24 mouse cellular contexts compared by ENCODE assay signal in genomic region chr6:100107066-100107465, GRCm38 (mm10).
A peak's percentile ranks its signal among the peaks of the same experiment; 100 is the strongest.
DNase-seq lines count a peak whose midpoint lies in the region; ATAC-seq and TF ChIP-seq lines count a peak whose summit lies in the region.
"Had no signal": no experiment of that assay in that cellular context is flagged by ENCODE, and none has a peak within 500 bp of the region (broad histone marks: within the 10 kb centered on the region; RNA-seq: fewer than 3 reads in every experiment).

No protein-coding gene starts in this region.

- 78% methylated on average over 5 of the region's 5 CpGs for WGBS in heart, embryonic 10.5 days
- WGBS in liver, adult 2 months, result 27% methylated on average over 5 of the region's 5 CpGs
- 64% methylated on average over 5 of the region's 5 CpGs for WGBS in liver, postnatal 0 days (ENCODE audit: insufficient replicate concordance)
- 81% methylated on average over 5 of the region's 5 CpGs for WGBS in liver, embryonic 11.5 days

- DNase-seq in heart, embryonic 10.5 days (ENCODE audit: low spot score), result no peak
- no peak for DNase-seq in heart, postnatal 25 days (ENCODE audit: low spot score)
- peak; percentile 29 for DNase-seq in liver, adult 2 months (ENCODE audit: extremely low read depth, low read depth, low spot score)
- DNase-seq in liver, result no peak
- DNase-seq in liver, postnatal 0 days, result no peak
- no peak for DNase-seq in liver, embryonic 11.5 days (ENCODE audit: low spot score)
- DNase-seq: adrenal gland, adult 8-10 months; adrenal gland, postnatal 14 days; adrenal gland, postnatal 36 days; B cell, adult 2 months; cerebellum, adult 11-12 months; cerebellum, adult 2 months; cerebellum, adult 9-10 months; cerebellum, postnatal 10 days; cerebellum, postnatal 25 days had no signal

- no peak overlapping the region for H3K9ac ChIP-seq in liver, adult 2 months (ENCODE audit: low read depth, low read length)
- H3K9ac ChIP-seq in liver, postnatal 0 days (replicated peaks), result no peak overlapping the region; the same call in 1 of the 2 replicates
- no peak overlapping the region for H3K9ac ChIP-seq in liver, embryonic 11.5 days (ENCODE audit: low read depth, low read length)
- H3K9ac ChIP-seq: embryonic facial prominence, embryonic 12.5 days; forebrain, embryonic 13.5 days; forebrain, embryonic 15.5 days had no signal

- peak; percentile 90 for ATAC-seq in liver, postnatal 0 days
- ATAC-seq in liver, embryonic 11.5 days (replicated peaks; ENCODE audit: low FRiP score), result no peak
- ATAC-seq: activated CD4-positive, CD25-positive, alpha-beta regulatory T cell, adult 4 months; CD4-positive, CD25-positive, alpha-beta regulatory T cell, adult 4 months; forebrain, embryonic 13.5 days; forebrain, embryonic 15.5 days; Patski had no signal

- peaks cover 39% of the 10 kb centered on the region for H3K4me1 ChIP-seq in heart, embryonic 10.5 days
- H3K4me1 ChIP-seq in liver, adult 2 months (ENCODE audit: control insufficient read depth, insufficient read depth, low read length), result peaks cover 3% of the 10 kb centered on the region; the same call in 1 of the 2 replicates
- peaks cover 12% of the 10 kb centered on the region for H3K4me1 ChIP-seq in liver, postnatal 0 days (ENCODE audit: insufficient read depth)
- H3K4me1 ChIP-seq in liver, embryonic 11.5 days (replicated peaks; ENCODE audit: control insufficient read depth, insufficient read depth, low read length), result peaks cover 12% of the 10 kb centered on the region
- H3K4me1 ChIP-seq: embryonic facial prominence, embryonic 12.5 days had no signal

- TF ChIP-seq CTCF in liver, adult 2 months (IDR thresholded peaks at IDR 0.05; ENCODE audit: low read depth, low read length), result no peak
- TF ChIP-seq CTCF in liver, postnatal 0 days (IDR thresholded peaks at IDR 0.05; ENCODE audit: low read depth), result no peak

- H3K79me2 ChIP-seq in liver, adult 2 months (ENCODE audit: control insufficient read depth, insufficient read depth, low read length), result no peaks in the 10 kb centered on the region

- intact Hi-C loops in heart, postnatal 25 days (cut with DNase I), result no loop called here

- no peaks in the 10 kb centered on the region for H3K36me3 ChIP-seq in heart, embryonic 10.5 days
- H3K36me3 ChIP-seq in liver, adult 2 months (ENCODE audit: control insufficient read depth, insufficient read depth, low read length), result no peaks in the 10 kb centered on the region
- H3K36me3 ChIP-seq in liver, postnatal 0 days (replicated peaks; ENCODE audit: insufficient read depth, low read length), result no peaks in the 10 kb centered on the region
- H3K36me3 ChIP-seq in liver, embryonic 11.5 days (ENCODE audit: control insufficient read depth, insufficient read depth, low read length), result no peaks in the 10 kb centered on the region
- H3K36me3 ChIP-seq: embryonic facial prominence, embryonic 10.5 days; embryonic facial prominence, embryonic 12.5 days; forebrain, embryonic 15.5 days; G1E had no signal

- H3K4me2 ChIP-seq in liver, postnatal 0 days (ENCODE audit: low read depth, low read length), result no peak overlapping the region
- H3K4me2 ChIP-seq in liver, embryonic 11.5 days, result no peak overlapping the region
- H3K4me2 ChIP-seq: embryonic facial prominence, embryonic 12.5 days; forebrain, embryonic 13.5 days; forebrain, embryonic 15.5 days had no signal

- TF ChIP-seq POLR2A in liver, adult 2 months (IDR thresholded peaks at IDR 0.05; ENCODE audit: extremely low read depth, insufficient read depth, low read length), result no peak

- H3K4me3 ChIP-seq in heart, embryonic 10.5 days, result no peak overlapping the region
- no peak overlapping the region for H3K4me3 ChIP-seq in liver, adult 2 months (ENCODE audit: insufficient read depth, low read depth, low read length)
- no peak overlapping the region for H3K4me3 ChIP-seq in liver, postnatal 0 days (ENCODE audit: low read depth, low read length)
- no peak overlapping the region for H3K4me3 ChIP-seq in liver, embryonic 11.5 days (ENCODE audit: low read depth, low read length)
- H3K4me3 ChIP-seq: embryonic facial prominence, embryonic 10.5 days; embryonic facial prominence, embryonic 12.5 days; forebrain, embryonic 13.5 days; forebrain, embryonic 15.5 days had no signal

- no peak for TF ChIP-seq EP300 in liver, postnatal 0 days (IDR thresholded peaks at IDR 0.05; ENCODE audit: low read depth)

- H3K27me3 ChIP-seq in heart, embryonic 10.5 days (ENCODE audit: insufficient read depth, poor library complexity, severe bottlenecking), result peaks cover 31% of the 10 kb centered on the region
- no peaks in the 10 kb centered on the region for H3K27me3 ChIP-seq in liver, adult 2 months (ENCODE audit: control insufficient read depth, insufficient read depth, low read length)
- H3K27me3 ChIP-seq in liver, postnatal 0 days (ENCODE audit: insufficient read depth, low read length), result no peaks in the 10 kb centered on the region
- H3K27me3 ChIP-seq in liver, embryonic 11.5 days (replicated peaks; ENCODE audit: control insufficient read depth, insufficient read depth, low read length), result peaks cover 2% of the 10 kb centered on the region; the same call in 1 of the 2 replicates
- H3K27me3 ChIP-seq: CH12.LX; embryonic facial prominence, embryonic 12.5 days; forebrain, embryonic 13.5 days; forebrain, embryonic 15.5 days had no signal

- H3K9me3 ChIP-seq in heart, embryonic 10.5 days, result no peaks in the 10 kb centered on the region
- no peaks in the 10 kb centered on the region for H3K9me3 ChIP-seq in liver, postnatal 0 days (ENCODE audit: low read length)
- no peaks in the 10 kb centered on the region for H3K9me3 ChIP-seq in liver, embryonic 11.5 days (ENCODE audit: control insufficient read depth, low read length)
- H3K9me3 ChIP-seq: embryonic facial prominence, embryonic 10.5 days; embryonic facial prominence, embryonic 12.5 days; forebrain, embryonic 13.5 days; forebrain, embryonic 15.5 days had no signal

- peak overlapping the region; percentile 36; the same call in 1 of the 2 replicates for H3K27ac ChIP-seq in heart, embryonic 10.5 days
- H3K27ac ChIP-seq in liver, adult 2 months (replicated peaks; ENCODE audit: insufficient read depth, low read depth, low read length), result no peak overlapping the region
- H3K27ac ChIP-seq in liver, postnatal 0 days (ENCODE audit: low read depth), result peak overlapping the region; percentile 84
- no peak overlapping the region for H3K27ac ChIP-seq in liver, embryonic 11.5 days (ENCODE audit: low read depth, low read length)
- H3K27ac ChIP-seq: embryonic facial prominence, embryonic 10.5 days; embryonic facial prominence, embryonic 12.5 days; forebrain, embryonic 13.5 days; forebrain, embryonic 15.5 days had no signal

Comparison
In these comparisons a context has a peak if more than half of its experiments do, and no peak if none do; other contexts are left out.
1. H3K27ac ChIP-seq: peak in heart, embryonic 10.5 days (single experiment) and liver, postnatal 0 days (single experiment); none in liver, adult 2 months (single experiment) and liver, embryonic 11.5 days (single experiment).